Mouse (Mus musculus) embryonic facial prominence, embryonic 14.5 days (tissue): ENCODE data around the gene Rcor2. TPM values are rescaled to one million over a fixed set of nuclear protein-coding genes. Genes with fewer than 3 reads are reported as not detected.
A peak's percentile ranks its signal among the peaks of the same experiment; 100 is the strongest.

Experiments used
- ATAC-seq: fragments of 200-750 bp; cut with Nextera tagmentation; 2 replicates; pipeline ENCODE4 v1.8.0; 2017; ENCODE audit warnings: low read depth, moderate number of reproducible peaks, moderate TSS enrichment
- DNase-seq: peaks from one replicate; pipeline ENCODE4 v3.0.0-alpha.2; 2015; ENCODE audit warnings: low spot score
- H3K27ac ChIP-seq: fragments of 300-500 bp; sonication (generic); replicated peaks from 2 replicates; pipeline ENCODE4 v1.5.1; 2014; ENCODE audit warnings: low read depth, mild to moderate bottlenecking, low read length, moderate library complexity
- H3K27me3 ChIP-seq: fragments of 300-500 bp; sonication (generic); replicated peaks from 2 replicates; pipeline ENCODE4 v1.6.1; 2014; ENCODE audit warnings: low read length; ENCODE audit not compliant: control insufficient read depth, insufficient read depth
- H3K36me3 ChIP-seq: fragments of 300-500 bp; sonication (generic); 2 replicates; pipeline ENCODE4 v1.6.1; 2014; ENCODE audit warnings: low read length, mixed read lengths; ENCODE audit not compliant: control insufficient read depth, insufficient read depth
- H3K4me1 ChIP-seq: fragments of 300-500 bp; sonication (generic); 2 replicates; pipeline ENCODE4 v1.6.1; 2014; ENCODE audit warnings: antibody characterized with exemption, low read length; ENCODE audit not compliant: control insufficient read depth, insufficient read depth
- H3K4me2 ChIP-seq: fragments of 300-500 bp; sonication (generic); 2 replicates; pipeline ENCODE4 v1.6.1; 2014; ENCODE audit warnings: low read depth, mild to moderate bottlenecking, low read length, moderate library complexity, mixed read lengths
- H3K4me3 ChIP-seq: fragments of 300-500 bp; sonication (generic); 2 replicates; pipeline ENCODE4 v1.5.1; 2014; ENCODE audit warnings: low read depth, mild to moderate bottlenecking, low read length
- H3K9ac ChIP-seq: fragments of 300-500 bp; sonication (generic); 2 replicates; pipeline ENCODE4 v1.6.1; 2014; ENCODE audit warnings: low read depth, mild to moderate bottlenecking, low read length, moderate library complexity, mixed read lengths
- H3K9me3 ChIP-seq: fragments of 300-500 bp; sonication (generic); 2 replicates; pipeline ENCODE4 v1.6.1; 2016; ENCODE audit warnings: low read length; ENCODE audit not compliant: control insufficient read depth
- WGBS: fragments of 180-500 bp; shearing (Covaris S2); extraction: QIAGEN DNeasy Blood & Tissue Kit; methylation state at CpG from one replicate; pipeline ENCODE4 v1.1.7; 2014; 5-methylcytosine and 5-hydroxymethylcytosine counted together
- polyA plus RNA-seq: library from polyadenylated mRNA; unstranded; fragments of >200 nt; fragmentation: Nextera tagmentation; extraction: Ambion mirVana; gene quantifications from 2 replicates; pipeline ENCODE4 v1.2.1, GENCODE M21; 2014

Rcor2 gene
- polyA plus RNA-seq, 1 experiment from 2014 or later: 10.8 TPM

DNA sequence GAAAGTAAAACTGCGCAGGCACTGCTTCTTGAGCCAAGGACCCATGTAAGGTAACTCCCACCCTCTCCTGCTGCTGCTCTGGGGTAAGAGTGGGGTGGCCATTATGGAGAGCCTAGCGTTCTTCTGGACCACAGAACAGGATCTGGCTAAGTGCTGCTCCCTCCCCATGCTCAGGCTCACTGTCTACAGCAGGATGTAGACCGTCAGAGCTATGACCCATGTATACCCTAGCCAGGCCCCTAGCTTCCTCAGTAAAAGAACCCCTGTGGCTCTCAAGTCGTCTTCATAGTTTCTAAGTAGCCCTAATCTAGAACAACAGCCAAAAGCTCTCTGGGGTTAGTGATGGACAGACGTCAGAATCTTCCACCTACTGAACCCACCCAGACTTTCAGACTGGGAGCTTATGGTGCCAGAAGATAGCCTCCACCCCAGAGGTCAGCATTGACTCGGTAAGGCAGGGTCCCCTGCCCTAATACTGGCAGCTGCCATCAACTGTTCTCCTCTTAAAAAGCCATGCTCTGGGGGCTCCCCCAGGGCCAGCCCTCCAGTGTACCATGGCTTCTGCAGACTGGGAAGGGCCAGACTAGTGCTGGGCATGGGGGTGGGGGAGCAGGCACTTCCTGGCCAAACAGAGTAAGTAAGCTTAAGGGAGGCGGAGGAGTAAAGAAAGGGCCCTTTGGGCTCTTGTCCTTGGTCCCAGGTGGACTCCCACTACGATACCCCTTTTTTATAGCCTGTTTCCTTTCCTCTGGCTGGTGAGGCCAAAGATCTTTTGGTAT, 27.2 kb downstream of the Rcor2 start:
- H3K4me2 ChIP-seq: no peak overlapping the region
- WGBS: 66% methylated on average over 8 of the region's 8 CpGs
- H3K4me1 ChIP-seq: peaks cover 26% of the 10 kb centered on the region
- H3K4me3 ChIP-seq: no peak overlapping the region
- no peaks in the 10 kb centered on the region for H3K27me3 ChIP-seq
- H3K36me3 ChIP-seq: peaks cover 6% of the 10 kb centered on the region; the same call in 1 of the 2 replicates
- no peak overlapping the region for H3K27ac ChIP-seq
- H3K9ac ChIP-seq: no peak overlapping the region
- H3K9me3 ChIP-seq: no peaks in the 10 kb centered on the region
- DNase-seq: no peak
- no peak for ATAC-seq

DNA sequence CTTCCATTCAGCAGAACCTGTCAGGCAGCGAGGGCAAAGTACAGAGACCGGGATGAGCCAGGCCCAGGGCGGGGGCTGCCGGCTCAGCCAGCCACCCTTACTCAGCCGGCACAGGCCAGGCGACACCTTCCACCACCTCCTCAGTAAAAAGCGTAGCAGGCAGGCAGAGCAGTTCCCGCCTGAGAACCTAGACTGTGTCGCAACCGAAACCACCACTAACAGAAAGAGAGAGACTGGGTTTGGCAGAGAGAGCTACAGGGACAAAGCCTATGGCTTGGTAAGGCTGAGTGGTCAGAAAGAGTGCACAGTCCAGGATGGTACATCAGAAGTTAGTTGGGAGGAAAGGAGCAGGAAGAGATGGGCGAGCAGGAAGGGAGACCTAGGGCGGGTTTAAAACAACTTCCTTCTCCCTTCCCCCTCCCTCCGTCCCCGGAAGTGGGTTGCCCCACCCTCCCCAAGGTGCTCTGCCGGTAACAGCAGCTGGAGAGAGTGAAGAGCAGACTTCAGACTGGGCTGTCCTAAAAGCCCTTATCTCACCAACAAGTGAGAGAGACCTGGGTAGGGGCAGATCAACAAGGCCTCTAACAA, 28.0 kb downstream of the Rcor2 start:
- H3K27me3 ChIP-seq: no peaks in the 10 kb centered on the region
- H3K36me3 ChIP-seq: peaks cover under 1% of the 10 kb centered on the region; the same call in 1 of the 2 replicates
- H3K4me3 ChIP-seq: no peak overlapping the region
- H3K4me2 ChIP-seq: peak overlapping the region; percentile 7; the same call in 1 of the 2 replicates
- H3K9ac ChIP-seq: peak overlapping the region; percentile 30; the same call in 1 of the 2 replicates
- peaks cover 26% of the 10 kb centered on the region for H3K4me1 ChIP-seq
- no peaks in the 10 kb centered on the region for H3K9me3 ChIP-seq
- H3K27ac ChIP-seq: peak overlapping the region; percentile 28; the same call in 1 of the 2 replicates
- DNase-seq (no peak), ATAC-seq (peak; percentile 39; the same call in 1 of the 2 replicates)
- 62% methylated on average over 14 of the region's 15 CpGs for WGBS

GRCm38 (mm10) chr19:7295959-7296358, 28.8 kb downstream of the Rcor2 start:
- Histone ChIP-seq H3K4me2 (no peak overlapping the region), H3K27ac (no peak overlapping the region), H3K9ac (no peak overlapping the region), H3K27me3 (no peaks in the 10 kb centered on the region), H3K4me3 (no peak overlapping the region), H3K36me3 (no peaks in the 10 kb centered on the region; the same call in 1 of the 2 replicates), H3K9me3 (no peaks in the 10 kb centered on the region), H3K4me1 (peaks cover 26% of the 10 kb centered on the region)
- ATAC-seq: no peak
- WGBS: 87% methylated on average over 4 of the region's 4 CpGs
- DNase-seq: no peak

GRCm38 (mm10) chr19:7299052-7299451, 31.9 kb downstream of the Rcor2 start:
- peak; percentile 28; the same call in 1 of the 2 replicates for ATAC-seq
- H3K4me1 ChIP-seq: peaks cover 14% of the 10 kb centered on the region
- H3K4me3 ChIP-seq: no peak overlapping the region
- H3K36me3 ChIP-seq: no peaks in the 10 kb centered on the region; the same call in 1 of the 2 replicates
- no peak overlapping the region for H3K9ac ChIP-seq
- no peak overlapping the region for H3K27ac ChIP-seq
- H3K27me3 ChIP-seq: no peaks in the 10 kb centered on the region
- DNase-seq: no peak
- no peaks in the 10 kb centered on the region for H3K9me3 ChIP-seq
- no peak overlapping the region for H3K4me2 ChIP-seq

- ATAC-seq (no peak), DNase-seq (no peak)
- H3K4me2 ChIP-seq: no peak overlapping the region
- H3K27ac ChIP-seq: no peak overlapping the region
- H3K9me3 ChIP-seq: no peaks in the 10 kb centered on the region
- H3K4me1 ChIP-seq: peaks cover 8% of the 10 kb centered on the region; the same call in 1 of the 2 replicates
- no peak overlapping the region for H3K4me3 ChIP-seq
- WGBS: 94% methylated on average over 1 of the region's 1 CpGs
- no peak overlapping the region for H3K9ac ChIP-seq
- H3K36me3 ChIP-seq: no peaks in the 10 kb centered on the region; the same call in 1 of the 2 replicates
- H3K27me3 ChIP-seq: no peaks in the 10 kb centered on the region
Observed at GRCm38 (mm10) chr19:7300078-7300477, 33.0 kb downstream of the Rcor2 start.

- no peaks in the 10 kb centered on the region for H3K36me3 ChIP-seq
- ATAC-seq: no peak
- 74% methylated on average over 7 of the region's 7 CpGs for WGBS
- H3K9me3 ChIP-seq: no peaks in the 10 kb centered on the region
- H3K4me1 ChIP-seq: no peaks in the 10 kb centered on the region
- no peak overlapping the region for H3K4me3 ChIP-seq
- no peak overlapping the region for H3K4me2 ChIP-seq
- no peaks in the 10 kb centered on the region for H3K27me3 ChIP-seq
- no peak overlapping the region for H3K9ac ChIP-seq
- DNase-seq: no peak
- H3K27ac ChIP-seq: no peak overlapping the region
Observed at GRCm38 (mm10) chr19:7301647-7302492, 34.7 kb downstream of the Rcor2 start.

- Histone ChIP-seq H3K9ac (no peak overlapping the region), H3K4me2 (no peak overlapping the region), H3K4me3 (no peak overlapping the region), H3K4me1 (peaks cover 2% of the 10 kb centered on the region), H3K9me3 (no peaks in the 10 kb centered on the region), H3K27me3 (no peaks in the 10 kb centered on the region), H3K36me3 (no peaks in the 10 kb centered on the region), H3K27ac (no peak overlapping the region)
- WGBS: 58% methylated on average over 1 of the region's 1 CpGs
- no peak for DNase-seq
- no peak for ATAC-seq
Observed at GRCm38 (mm10) chr19:7302493-7302797, 35.3 kb downstream of the Rcor2 start.

GRCm38 (mm10) chr19:7303796-7304195, 36.7 kb downstream of the Rcor2 start:
- H3K9me3 ChIP-seq: no peaks in the 10 kb centered on the region
- H3K9ac ChIP-seq: no peak overlapping the region
- no peak overlapping the region for H3K4me2 ChIP-seq
- no peak for ATAC-seq
- H3K36me3 ChIP-seq: no peaks in the 10 kb centered on the region
- no peak overlapping the region for H3K27ac ChIP-seq
- H3K27me3 ChIP-seq: no peaks in the 10 kb centered on the region
- peaks cover 14% of the 10 kb centered on the region for H3K4me1 ChIP-seq
- 67% methylated on average over 6 of the region's 6 CpGs for WGBS
- DNase-seq: no peak
- no peak overlapping the region for H3K4me3 ChIP-seq
